Mouse (Mus musculus): ENCODE measurements at regions not wholly inside any gene's neighbourhood (a gene's known extent, or its start where the extent isn't known, plus 50 kb on each side); places are given as distances from the start of the nearest gene placed in this dataset.

DNA sequence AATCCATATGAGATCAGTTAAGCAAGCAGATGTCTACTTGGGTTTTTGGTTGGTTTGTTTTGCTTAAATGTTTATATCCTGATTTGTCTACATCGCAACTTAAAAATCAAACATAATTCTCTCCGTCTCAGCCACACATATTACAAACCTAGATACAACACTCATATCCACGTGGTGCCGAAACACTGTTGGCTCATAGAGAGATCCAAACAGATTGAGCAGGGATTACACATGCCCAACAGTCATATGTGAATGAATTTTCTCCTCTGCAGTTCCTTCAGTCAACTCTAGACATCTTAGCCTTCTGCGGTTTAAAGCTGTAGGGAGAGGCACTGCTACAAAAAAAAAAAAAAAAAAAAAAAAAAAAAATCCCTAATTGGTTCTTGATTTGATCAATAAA lies 64.4 kb upstream of the Clint1 start:
- DNase-seq (ENCODE audit: low spot score in 2 of 2), result no peak

DNA sequence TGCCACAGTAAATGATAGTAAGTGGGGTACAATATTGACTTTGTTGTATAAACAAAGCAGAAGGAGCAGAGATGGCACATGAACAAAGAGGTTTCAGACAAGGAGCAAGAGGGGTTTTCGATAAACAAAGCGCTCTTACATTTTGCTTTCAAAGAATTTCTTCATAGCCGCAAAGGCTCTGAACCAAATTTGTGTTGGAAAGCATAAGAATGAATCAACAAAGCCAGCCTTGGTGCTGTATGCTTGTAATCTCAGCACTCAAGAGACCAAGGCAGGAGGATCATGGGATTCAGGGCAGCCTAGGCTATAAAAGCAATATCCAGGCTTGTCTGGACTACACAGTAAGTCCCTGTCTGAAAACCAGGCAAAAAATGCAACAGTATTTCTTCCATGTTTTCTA lies 62.0 kb upstream of the Clint1 start:
- no peak for DNase-seq (ENCODE audit: low spot score in 2 of 2)

DNA sequence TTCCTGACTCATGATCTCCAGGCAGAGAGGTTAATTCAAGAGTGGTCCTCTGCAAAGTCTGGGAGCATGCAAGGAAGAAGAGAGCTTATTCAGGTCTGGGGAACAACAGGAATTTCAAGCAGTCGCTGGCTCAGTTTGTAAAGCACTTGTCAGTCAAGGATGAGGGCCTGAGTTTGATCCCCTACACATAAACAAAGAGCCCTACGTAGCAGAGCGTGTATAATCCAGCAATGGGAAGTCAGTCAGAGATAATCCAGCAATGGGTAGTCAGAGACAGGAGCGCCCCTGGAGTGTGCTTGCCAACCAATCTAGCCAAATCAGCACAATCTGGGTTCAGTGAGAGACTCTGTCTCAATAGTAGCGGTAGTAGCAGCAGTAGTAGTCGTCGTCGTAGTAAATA lies 61.3 kb upstream of the Clint1 start:
- DNase-seq (ENCODE audit: low spot score in 2 of 2), result no peak

DNA sequence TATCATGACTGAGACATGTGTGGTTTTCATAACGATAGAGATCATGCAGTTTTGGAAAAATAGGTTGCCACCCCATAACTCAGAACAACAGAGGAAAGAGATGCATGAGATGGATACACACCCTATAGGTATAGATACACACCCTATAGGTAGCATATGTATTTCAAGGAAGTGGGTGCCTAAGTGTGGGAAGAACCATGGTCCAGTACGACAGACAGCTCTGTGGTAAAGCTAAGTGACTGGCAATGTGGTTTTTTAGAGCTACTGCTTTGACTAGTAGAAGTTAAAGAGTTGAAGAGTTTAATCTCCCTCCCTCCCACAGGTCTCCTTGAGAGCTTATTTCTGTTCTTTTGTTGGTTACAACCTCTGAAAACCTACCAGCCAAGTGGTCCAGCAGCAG lies 60.2 kb upstream of the Clint1 start:
- no peak for DNase-seq (ENCODE audit: low spot score in 2 of 2)

DNA sequence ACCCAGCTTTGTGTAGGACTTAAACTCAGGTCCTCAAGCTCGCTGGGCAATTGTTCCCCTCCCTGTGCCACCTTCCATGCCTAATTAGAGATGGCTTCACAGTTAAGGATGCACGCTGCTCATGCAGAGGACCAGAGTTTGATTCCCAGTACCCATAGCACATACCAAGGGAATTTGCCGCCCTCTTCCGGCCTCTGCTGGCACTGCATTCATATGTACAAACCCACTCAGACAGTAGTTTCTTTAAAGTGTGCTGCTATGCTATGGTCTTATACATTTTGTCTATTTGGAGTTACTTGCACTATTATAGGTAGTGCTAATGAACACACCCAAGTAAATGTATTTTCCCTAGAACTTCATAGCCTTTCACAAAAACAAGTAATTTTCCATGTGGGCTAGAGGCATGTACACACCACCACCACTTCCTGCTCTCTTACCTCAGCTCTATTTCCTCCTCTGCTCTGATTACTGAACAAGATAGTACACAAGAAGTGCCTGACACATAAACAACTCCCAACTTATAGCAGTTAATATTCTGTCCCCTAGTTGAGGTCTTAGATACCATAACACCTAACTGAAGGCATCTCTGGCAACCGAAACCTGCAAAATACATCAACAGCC lies 57.4 kb upstream of the Clint1 start:
- DNase-seq (ENCODE audit: low spot score in 2 of 2), result no peak

DNA sequence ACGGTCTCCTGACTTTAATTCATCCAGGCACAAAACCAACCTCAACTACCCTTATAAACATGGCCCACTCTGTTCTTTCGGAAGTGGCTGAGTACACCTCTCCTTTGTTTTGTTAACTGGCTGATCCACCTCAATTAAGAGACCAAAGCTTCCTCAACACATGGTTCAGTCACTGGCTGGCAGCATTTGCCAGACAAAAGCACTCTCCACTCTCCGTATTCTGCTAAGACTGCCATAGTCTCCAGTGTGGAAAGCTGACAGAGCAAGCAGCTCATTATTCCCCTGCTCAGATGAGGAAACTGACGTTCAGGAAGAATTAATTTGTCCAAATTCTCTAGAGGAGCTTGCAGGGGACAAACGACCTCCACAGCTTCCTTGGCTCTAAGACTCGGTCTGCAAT lies 56.5 kb upstream of the Clint1 start:
- DNase-seq (ENCODE audit: low spot score in 2 of 2), result no peak

DNA sequence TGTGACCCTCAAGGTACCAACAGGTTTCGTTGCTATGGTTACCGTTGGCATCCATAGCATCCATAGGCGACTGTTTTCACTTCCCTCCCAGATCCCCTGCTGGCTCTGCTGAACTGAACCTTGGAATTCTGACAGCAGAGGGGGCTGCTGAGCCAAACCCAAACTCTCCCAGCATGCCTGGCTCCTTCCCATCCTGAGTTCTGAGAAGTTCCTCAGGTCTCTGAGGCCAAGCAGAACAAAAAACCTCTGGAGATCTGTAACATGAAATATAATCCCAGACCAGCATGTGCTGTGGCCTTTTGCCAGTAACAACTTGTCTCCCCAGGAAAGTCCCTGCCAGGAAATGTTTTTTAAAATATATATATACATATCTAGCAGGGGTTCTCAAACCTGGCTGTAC lies 56.1 kb upstream of the Clint1 start:
- peak in 1 of 2 experiments; percentile 57 for DNase-seq (ENCODE audit: low spot score in 2 of 2)

DNA sequence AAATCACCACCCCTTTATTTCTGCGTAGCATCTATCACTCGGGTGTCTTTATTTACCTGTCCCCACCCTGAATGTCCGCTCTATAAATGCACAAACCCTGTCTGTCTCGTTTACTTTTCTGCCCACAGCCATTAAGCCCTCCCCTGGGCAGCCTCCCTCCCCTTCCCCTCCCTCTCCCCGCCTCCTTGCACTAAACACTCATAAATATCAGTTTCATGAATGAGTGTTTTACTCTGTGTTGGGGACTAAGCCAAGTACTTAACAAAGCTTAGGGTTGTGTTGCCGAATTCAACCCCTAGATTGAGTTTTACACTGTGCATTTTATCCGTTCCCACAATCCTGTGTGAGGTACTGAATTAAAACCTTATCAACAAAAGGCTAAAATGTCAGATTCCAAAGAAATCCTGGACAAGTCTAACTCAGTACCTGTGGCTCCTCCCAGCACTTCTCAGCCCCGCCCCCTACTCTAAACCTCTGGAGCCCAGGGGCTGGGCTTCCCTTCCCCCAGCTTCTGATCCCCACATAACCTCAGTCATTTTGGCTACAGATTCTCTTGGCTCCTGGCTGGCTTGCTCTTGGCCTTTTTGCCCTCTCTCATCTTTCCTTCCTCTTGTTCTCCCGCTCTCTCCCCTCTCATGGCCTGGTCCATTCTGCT lies 52.0 kb upstream of the Clint1 start:
- DNase-seq (ENCODE audit: low spot score in 2 of 2), result no peak
